Mouse (Mus musculus) c-Kit-negative CD71-positive TER-119-positive erythroid progenitor cells, embryonic 14.5 days (primary cell): ENCODE measurements around the gene Ces1f.
"Not testable (repeated sequence)": the region's sequence is repeated elsewhere in the genome, so short reads cannot be mapped to it uniquely, and the experiment has no call there.

ENCODE experiments used
- DNase-seq: peaks from one replicate; pipeline ENCODE4 v3.0.0-alpha.2; 2013; ENCODE audit warnings: low read depth, low spot score

Gene Ces1f

DNA sequence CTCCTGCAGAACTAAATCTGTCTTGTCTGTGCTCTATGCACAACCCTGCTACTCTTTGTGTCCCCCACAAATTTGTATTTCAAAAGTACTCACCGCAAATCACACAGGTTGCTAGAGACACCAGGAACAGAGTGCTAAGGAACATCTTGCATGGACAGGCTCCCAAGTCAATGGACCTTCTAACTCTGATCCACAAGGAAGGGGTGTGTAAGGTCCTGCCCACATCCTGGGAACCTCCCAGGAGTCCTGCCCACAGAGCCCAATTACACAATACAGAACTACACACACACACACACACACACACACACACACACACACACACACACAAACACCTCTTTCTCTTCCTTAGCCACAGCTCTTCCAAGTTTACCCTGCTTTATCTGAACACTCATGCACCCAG lies at the start of gene Ces1f:
Gene Ces1f (minus strand): TSS at position 192 of the 400 bp plus-strand sequence.
- DNase-seq = no peak

GRCm38 (mm10) chr8:93325123-93325522 lies 45.6 kb upstream of the Ces1f start:
- no peak for DNase-seq

DNA sequence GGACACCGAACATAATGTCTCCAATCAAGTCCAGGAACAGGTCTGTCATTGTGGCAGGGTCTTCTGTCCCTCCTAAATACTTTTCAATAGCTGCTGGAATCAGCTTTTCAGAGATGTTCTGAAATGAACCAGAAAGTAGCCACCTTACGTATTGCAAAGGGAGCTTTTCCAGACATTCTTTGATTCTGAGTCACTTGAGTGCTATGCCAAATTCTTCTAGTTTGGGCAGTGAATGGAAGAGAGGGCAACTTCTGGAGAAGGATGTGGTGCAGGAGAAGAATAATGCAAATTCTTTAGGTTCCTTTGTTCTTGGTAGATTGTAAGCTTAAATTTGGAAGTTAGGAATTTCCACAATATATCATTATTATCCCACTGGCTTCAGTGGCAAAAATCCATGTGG lies 37.5 kb upstream of the Ces1f start:
- DNase-seq = no peak

- DNase-seq = no peak
These were observed 36.0 kb upstream of the Ces1f start for GRCm38 (mm10) chr8:93315557-93315956.

GRCm38 (mm10) chr8:93283896-93284295 lies 4.3 kb upstream of the Ces1f start:
- no peak for DNase-seq

DNA sequence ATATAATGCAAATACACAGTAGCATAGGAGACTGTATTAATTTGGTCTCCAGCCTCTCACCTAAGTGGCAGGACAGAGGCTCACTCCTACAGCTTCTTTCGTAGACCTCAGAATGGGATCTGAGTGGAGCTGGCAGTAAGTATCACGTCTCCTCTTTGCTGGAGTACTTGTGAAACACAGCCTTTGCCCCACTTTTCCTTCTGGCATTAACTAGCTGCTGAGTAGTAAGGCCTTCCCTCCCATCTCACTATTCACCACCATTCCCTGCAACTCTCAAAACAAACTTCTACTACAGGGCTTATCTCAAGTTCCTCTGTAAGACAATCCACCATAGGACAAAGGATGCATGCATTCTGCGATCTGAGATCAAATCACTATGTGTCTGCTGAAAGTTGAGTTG lies 2.8 kb upstream of the Ces1f start:
- no peak for DNase-seq

DNA sequence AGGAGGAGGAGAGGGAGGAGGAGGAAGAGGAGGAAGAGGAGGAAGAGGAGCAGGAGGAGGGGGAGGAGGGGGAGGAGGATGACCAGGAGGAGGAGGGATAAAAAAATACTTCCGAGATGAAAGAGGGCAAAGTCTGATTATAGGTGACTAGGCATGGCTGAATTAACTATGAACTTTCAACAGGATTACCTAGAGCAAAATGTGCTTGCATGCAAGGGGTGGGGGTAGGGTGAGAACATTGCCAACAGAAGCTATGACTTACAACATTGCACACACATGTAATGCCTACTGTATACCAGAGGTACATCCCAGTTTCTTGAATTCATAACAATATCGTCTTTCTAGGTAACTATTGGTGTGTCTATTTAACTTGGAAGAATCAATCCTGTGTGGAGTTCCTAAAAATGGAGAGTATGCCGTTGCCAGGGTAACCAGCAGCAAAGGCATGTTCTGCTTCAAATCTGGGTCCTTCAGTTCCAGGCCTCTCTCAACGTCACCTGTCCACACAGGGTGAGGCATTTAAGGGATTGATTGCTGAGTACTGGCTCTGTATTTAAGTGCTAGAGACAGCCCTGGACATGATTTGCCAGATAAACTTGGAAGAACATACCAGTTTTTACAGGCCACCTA lies 1.3 kb downstream of the Ces1f start:
- DNase-seq = no peak

GRCm38 (mm10) chr8:93274609-93275008 lies 4.9 kb downstream of the Ces1f start:
- no peak for DNase-seq

DNA sequence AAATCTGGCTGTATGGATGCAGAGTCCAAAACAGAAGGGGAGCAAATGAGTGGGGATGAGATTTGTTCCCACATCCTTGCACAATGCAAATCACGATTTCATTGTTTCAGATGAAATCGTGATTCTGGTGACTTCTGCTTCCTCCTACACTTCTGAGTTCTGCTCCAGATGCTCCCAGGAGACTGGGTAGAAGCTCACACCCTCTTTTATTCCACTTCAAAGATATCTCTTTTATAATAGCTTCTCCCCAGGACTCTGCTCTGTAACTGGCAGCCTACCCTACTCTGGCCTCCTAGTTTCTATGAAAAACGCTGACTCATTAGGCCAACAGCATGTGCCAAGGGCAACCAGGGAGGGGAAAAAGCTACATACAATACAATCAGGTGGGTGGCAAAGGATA lies 6.2 kb downstream of the Ces1f start:
- no peak for DNase-seq

DNA sequence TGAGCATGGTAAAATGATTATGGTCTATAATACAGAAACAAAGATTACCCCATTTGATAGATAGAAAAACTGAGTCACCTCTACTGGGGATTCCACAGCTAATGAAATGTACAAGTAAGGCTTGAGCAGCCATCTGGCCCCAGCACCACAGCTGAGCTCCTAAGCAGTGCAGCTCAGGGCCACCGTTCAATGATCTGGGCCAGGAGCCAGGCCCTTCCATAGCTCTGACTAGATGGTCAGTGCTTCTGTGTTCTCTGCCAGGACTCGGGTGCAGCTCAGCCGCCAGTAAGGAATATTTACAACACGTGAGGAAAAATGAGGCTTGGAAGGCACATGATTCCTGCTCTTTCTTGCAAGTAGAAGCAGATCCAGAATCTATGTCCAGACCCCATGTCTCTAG lies 6.9 kb downstream of the Ces1f start:
- no peak for DNase-seq

DNA sequence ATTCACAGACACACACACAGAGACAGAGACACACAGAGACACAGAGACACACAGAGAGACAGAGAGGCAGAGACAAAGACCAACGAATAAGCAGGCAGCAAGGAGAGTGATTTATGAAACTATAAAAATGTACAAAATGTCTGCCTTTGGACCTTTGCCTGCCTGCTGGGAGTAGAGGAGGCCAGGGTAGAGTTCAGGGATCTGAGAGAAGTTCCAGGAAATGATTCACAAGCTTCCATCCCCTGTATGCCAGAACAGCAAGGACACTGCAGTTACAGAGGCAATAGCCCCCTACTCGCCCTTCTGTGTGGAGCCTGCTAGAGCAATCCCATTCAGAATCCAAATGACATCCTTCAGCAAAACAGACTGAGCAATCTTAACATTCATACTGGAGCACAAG lies 18.1 kb downstream of the Ces1f start:
- no peak for DNase-seq

- DNase-seq = no peak
These were observed 27.1 kb downstream of the Ces1f start for GRCm38 (mm10) chr8:93252400-93252925.

GRCm38 (mm10) chr8:93246057-93246456 lies 33.5 kb downstream of the Ces1f start:
- no peak for DNase-seq

GRCm38 (mm10) chr8:93239884-93240283 lies 39.7 kb downstream of the Ces1f start:
- DNase-seq = no peak

GRCm38 (mm10) chr8:93235681-93236080 lies 43.9 kb downstream of the Ces1f start:
- DNase-seq = no peak

- DNase-seq = no peak
These were observed 44.8 kb downstream of the Ces1f start for GRCm38 (mm10) chr8:93234706-93235105.

GRCm38 (mm10) chr8:93234068-93234467 lies 45.5 kb downstream of the Ces1f start:
- no peak for DNase-seq

DNA sequence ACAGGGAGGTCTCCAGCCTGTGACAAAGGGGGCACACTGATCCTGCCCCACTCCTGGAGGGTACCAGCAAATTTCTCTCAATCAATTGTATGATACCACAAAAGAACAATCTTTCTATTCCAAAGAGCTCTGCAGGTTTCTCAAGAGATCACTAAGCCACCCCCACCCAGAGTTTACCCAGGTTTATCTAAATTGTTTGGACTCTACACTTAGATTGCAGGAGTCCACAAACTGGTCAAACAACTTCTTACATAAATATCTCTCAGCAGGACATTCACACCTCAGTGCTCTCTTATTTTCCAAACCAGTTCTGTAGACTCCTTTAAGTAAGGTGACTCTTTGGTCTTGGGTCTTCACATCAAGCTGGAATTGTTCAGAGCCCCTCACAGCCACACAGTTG lies 50.1 kb downstream of the Ces1f start, which contains the start of gene Ces1e:
Gene Ces1e (minus strand): TSS at position 174 of the 400 bp plus-strand sequence.
- no peak for DNase-seq

DNA sequence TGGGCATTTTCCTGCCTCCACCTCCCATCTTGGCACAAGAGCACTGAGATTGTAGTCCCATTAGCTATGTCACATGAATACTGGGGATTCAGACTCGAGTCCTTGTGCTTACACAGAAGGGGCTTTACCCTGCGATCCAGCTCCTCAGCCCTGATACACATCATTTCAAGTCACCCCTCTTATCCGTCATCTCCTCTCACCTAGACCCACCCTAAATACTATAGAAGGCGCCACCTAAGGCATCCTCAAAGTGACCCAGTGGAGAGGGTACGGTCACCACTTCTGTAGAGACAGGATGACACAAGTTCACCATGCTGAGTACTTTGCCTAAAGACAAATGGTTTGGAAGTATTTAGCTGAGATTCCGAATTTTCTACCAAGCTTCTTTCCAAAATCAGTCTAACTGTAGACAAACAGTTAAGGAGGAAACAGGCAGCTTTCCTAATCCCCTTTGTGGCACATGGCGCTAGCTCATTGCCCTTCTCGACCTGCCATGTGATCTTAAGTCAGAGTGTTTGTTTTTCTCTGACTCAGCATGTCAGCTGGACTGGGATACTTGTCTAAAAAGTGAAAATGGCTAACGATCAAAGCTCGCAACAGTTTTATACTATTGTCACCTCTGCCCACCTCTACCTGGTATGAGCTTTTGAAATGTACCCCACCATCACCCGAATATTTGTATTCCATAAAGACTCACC lies 50.7 kb downstream of the Ces1f start:
- DNase-seq = no peak

DNA sequence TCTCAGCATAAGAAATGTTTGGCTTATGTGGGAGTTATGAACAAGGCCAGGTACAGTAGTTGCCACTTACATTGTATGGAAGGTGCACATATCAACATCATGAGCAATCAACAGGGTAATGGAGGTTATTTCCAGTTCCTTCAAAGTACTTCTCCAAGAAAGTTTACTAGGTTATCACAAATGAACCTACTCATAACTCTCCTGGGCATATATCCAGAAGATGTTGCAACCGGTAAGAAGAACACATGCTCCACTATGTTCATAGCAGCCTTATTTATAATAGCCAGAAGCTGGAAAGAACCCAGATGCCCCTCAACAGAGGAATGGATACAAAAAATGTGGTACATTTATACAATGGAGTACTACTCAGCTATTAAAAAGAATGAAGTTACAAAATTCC lies 53.1 kb downstream of the Ces1f start:
- not testable (repeated sequence) for DNase-seq

DNA sequence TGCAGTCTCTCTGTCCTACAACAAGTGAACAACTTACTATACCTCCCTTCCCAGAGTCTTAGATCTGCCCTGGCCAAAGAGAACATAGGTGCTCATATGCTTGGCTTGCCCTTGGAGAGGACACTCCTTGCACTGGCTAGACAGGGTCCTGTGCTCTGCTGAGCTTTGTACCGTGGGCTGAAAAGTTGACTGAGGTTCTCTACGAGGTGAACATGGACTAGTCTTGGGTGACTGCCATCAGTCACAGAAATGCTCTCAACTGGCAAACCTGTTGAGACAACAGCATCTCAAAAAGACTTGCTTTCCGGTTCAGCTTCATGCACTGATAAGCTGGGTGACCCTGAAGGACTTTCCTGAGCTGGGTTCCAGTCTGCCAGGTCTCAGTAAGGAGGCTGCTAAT lies 57.7 kb downstream of the Ces1f start:
- no peak for DNase-seq

GRCm38 (mm10) chr8:93217867-93218266 lies 61.7 kb downstream of the Ces1f start:
- no peak for DNase-seq

GRCm38 (mm10) chr8:93217375-93217774 lies 62.2 kb downstream of the Ces1f start:
- DNase-seq = no peak
